Mouse (Mus musculus): Measurements from ENCODE around the gene Rnf121. TPM values are rescaled to one million over a fixed set of nuclear protein-coding genes. Genes with fewer than 3 reads are reported as not detected.
A peak's percentile ranks its signal among the peaks of the same experiment; 100 is the strongest.

The Rnf121 gene
- total RNA-seq (2021), result 10 to 100 TPM; 17.9 to 18.9 TPM
- long read RNA-seq, experiment 1, transcript Rnf121-202 (9 exons, 2,249 nt), result major isoform, 21 of 27 reads
- long read RNA-seq, experiment 1, partial matches to known transcripts, result 0 of 27 reads
- long read RNA-seq, experiment 1, other reads (novel, unspliced or antisense), result 4 of 27 reads
- long read RNA-seq, experiment 2, transcript Rnf121-202 (9 exons, 2,249 nt), result major isoform, 30 of 33 reads
- long read RNA-seq, experiment 2, partial matches to known transcripts, result 0 of 33 reads
- long read RNA-seq, experiment 2, other reads (novel, unspliced or antisense), result 0 of 33 reads

DNA sequence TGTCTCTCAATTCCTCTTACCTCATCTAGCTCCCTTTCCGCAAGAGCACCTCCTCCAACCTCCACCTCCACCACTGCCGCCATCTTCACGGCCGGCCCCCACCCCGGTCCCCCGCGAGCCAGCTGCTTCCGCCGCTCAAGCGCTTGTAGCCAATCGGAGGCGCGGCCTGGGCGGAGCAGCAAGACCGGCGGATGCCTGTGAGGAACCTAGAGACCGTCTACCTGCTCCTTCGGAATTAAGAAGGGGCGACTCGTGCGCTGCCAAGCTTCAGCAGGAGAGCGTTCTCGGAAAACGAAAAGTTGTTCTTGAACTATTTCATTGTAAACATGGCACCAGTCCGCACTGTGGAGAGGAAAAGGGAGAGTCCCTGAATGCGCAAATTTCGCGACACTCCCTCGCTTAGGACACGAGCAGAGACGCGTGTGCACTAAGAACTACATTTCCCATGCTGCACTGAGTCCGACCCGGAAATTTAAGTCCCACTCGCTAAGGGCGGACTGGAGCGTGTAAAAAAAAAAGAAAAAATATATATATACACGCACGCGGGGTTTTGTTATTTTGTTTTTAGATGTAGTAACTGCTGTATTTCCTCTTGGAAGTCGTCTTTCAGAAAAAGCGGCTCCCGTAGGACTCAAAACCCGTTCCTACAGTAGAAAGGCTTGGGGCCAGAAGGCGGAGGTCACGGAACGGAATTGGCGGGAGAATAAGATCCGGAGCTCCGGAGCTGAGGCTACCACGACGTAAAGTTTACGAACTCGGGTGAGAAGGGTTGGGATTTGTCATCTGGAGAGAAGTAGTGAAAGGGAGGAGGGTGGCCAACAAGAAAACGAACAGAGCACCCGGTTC is at the start of gene Rnf121, which contains the start of the genes Xndc1 and Xntrpc:
Rnf121 (minus strand) TSS at position 424 of the 846 bp plus-strand sequence.
Xndc1 (plus strand) TSS at position 466 of the 846 bp plus-strand sequence.
Xntrpc (plus strand) TSS at position 668 of the 846 bp plus-strand sequence.
- DNase-seq, result peak; percentile 94
- intact Hi-C loops (cut with DNase I; ENCODE audit: low total_unique reads), result no loop called here

DNA sequence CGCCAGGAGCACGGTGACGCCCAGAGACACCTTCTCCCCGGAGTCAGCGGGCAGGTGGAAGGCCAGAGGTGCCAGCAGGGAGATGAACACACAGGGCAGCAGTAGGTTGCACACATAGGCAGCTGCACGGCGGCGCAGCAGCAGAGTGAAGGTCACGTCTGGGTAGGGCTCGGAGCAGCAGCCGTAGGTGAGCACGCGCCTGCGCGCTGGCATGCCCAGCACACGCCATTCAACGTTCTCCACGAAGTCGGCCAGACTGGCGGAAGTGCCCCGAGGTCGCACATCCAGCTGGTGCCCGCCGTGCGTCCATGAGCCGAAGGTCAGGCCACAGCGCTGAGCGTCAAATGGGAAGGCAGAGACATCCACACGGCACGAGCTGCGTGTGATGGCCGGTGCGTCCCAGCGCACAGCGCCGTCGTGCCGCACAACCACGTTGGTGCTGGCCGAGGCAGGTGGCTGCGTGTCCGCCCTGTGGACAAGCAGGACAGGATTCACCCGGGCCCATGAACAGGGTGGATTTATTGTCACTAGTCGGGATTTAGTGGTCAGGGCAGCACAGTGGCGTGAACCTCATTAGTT is 48.0 kb upstream of the Rnf121 start:
- intact Hi-C loops (cut with DNase I; ENCODE audit: low total_unique reads), result no loop called here
- no peak for DNase-seq

DNA sequence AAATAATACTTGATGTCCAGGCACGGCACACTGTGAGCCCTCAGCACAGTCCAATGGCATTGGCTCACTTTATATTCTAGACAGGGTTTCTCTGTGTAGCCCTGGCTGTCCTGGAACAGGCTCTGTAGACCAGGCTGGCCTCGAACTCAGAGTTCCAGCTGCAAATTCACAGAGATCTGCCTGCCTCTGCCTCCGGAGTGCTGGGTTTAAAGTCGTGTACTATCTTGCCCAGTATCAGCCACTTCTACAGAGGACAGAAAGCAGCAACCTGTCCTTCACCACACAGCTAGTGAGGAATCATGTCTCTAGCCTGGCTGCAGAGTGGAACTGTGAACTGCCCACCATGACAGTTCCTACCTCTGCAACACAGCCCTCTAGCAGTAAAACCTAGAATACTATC is 44.5 kb upstream of the Rnf121 start:
- DNase-seq, result no peak
- intact Hi-C loops (cut with DNase I; ENCODE audit: low total_unique reads), result no loop called here

DNA sequence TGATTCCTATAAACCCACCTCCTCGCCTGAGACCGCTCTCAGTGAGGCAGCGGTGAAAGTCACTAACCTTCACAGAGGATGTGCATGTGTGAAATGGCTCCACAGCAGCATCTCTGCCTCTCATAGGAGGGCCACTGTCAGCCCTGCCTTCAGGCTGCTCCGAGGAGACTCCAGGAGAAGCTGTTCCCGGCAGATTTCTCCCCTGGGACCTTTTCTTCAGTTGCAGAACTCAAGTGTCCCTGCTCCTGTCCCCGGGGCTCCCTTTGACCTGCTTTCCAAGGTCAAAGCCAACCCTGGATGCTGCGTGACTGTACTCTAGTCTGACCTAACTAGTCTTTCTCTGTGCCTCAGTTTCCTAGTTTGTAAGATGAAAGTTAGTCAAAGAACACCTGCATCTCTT is 43.9 kb upstream of the Rnf121 start, which contains the start of gene Art5:
Art5 (minus strand) TSS at position 319 of the 400 bp plus-strand sequence.
- DNase-seq, result no peak
- intact Hi-C loops (cut with DNase I; ENCODE audit: low total_unique reads), result no loop called here

DNA sequence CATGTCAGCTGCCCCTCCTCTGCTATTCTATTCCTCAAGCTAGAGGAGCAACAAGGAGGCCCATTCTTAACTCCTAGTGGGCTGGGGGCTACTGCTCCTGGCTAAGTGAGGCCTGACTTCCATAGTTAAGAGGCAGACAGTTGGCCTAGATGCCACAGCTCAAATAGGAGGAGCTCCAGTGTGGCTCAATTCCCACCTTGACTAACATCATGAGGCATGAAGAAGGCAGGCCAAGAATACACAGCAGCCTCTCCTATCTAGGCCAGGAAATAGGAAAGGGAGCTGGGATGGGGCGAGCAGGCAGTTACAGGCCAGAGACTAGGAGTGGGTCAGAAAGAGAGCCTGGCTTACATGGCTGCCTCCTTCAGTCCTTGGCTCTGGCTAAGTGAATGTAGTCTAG is 42.9 kb upstream of the Rnf121 start:
- DNase-seq, result peak; percentile 20
- intact Hi-C loops (cut with DNase I; ENCODE audit: low total_unique reads), result no loop called here

DNA sequence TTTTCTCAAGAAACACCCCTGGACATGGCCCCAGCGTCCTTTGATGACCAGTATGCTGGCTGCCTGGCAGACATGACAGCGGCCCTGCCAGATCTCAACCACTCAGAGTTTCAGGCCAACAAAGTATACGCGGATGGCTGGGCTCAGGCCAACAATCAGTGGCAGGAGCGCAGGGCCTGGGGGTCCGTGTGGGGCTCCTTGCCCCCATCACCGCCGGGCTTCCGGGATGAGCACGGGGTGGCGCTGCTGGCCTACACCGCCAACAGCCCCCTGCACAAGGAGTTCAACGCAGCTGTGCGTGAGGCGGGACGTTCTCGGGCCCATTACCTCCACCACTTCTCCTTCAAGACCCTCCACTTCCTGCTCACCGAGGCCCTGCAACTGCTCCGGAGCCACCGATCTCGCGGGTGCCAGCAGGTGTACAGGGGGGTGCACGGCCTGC is 41.5 kb upstream of the Rnf121 start:
- intact Hi-C loops (cut with DNase I; ENCODE audit: low total_unique reads), result no loop called here

DNA sequence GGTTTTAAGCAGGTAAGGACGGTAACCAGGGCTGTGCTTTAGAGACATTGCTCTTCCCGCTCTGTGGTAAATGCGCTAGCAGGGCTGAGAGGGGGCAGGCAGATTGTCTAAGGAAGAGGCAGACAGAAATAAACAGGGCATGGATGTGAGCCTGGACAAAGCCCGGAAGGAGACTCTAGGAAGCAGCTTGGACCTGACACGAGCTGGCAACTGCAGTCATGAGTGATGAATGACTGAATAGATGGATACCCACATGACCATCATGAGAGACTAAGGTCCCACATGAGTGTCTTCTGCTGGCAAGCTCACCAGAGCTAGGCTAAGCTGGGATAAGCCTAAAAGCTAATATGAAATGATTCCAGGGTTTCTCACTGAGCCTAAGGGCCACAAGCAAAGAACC is 38.9 kb upstream of the Rnf121 start:
- no peak for DNase-seq
- intact Hi-C loops (cut with DNase I; ENCODE audit: low total_unique reads), result no loop called here

More for the DNA sequence above, 41.5 kb upstream of the Rnf121 start:
- DNase-seq, result peak; percentile 15

DNA sequence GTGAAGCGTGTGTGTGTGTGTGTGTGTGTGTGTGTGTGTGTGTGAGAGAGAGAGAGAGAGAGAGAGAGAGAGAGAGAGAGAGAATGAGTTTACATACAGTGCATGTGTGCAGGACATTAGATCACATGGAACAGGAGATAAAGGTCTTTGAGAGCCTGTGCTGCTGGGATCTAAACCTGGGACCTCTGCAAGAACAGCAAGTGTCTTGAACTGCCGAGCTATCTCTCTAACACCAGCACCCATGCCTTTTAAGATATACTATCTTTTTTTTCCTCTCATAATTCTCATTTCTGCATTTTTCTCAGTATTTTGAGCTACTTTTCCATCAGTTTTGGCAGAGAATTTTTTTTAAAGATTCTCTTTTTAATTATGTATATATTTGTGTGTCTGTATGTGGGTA is 38.3 kb upstream of the Rnf121 start:
- intact Hi-C loops (cut with DNase I; ENCODE audit: low total_unique reads), result no loop called here
- no peak for DNase-seq

DNA sequence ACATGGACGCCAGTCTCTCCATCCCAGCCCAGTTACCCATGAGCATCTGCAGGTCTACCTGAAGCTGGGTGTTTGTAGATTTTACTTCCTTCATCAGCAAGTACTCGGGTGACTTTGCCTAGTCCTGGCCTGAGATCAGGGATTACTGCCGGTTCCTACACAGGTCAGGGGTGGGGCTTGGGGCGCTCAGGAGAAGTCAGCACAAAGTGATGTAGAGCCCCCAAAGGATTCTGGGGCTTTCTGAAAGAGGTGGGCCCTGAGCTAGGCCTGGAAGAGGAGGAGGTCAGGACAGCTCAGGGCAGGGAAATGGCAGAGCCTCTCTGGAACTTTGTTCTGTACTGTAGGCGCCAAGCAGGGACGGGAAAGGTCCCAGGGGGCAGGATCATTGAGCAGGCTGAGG is 37.4 kb upstream of the Rnf121 start:
- peak; percentile 29 for DNase-seq
- intact Hi-C loops (cut with DNase I; ENCODE audit: low total_unique reads), result no loop called here

DNA sequence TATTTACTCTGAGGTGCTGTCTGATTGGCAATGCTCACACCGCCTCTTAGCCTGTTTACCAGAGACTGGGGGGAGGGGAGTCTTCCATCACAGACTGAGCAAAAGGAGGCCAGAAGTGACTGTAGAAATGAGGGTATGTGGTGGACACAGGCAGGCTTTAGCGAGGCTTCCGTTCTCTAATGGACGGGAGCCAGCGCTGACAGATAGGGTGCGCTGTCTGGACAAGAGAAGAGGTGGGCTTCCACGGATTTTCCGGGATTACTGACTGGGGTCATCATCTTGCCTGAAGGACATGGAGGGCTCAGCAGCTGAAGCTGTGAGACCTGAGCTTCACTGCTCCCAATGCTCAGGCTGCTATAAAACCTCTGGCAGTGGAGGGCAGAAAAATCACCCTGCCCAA is 37.0 kb upstream of the Rnf121 start:
- no peak for DNase-seq
- intact Hi-C loops (cut with DNase I; ENCODE audit: low total_unique reads), result no loop called here

DNA sequence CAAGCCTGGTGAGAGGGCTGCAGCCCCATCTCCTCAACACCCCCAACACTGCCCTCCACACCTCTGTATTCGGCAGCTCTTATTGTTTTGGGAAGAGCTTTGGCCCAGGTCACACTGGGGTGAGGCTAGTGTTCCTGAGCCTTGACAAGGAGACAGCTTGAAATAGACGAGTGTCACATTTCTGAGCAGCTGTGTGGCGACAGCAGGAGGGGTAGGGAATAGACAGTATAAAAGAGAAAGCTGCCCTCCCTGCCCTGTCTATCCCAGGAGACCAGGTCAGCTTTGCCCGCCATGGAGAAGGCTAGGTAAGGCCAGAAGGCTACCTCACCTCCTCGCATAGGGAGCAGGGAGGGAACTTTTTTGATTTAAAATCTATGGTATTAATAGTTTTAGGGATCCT is 36.2 kb upstream of the Rnf121 start, which contains the start of gene Art1:
Art1 (plus strand) TSS at position 257 of the 400 bp plus-strand sequence.
- DNase-seq, result peak; percentile 53

DNA sequence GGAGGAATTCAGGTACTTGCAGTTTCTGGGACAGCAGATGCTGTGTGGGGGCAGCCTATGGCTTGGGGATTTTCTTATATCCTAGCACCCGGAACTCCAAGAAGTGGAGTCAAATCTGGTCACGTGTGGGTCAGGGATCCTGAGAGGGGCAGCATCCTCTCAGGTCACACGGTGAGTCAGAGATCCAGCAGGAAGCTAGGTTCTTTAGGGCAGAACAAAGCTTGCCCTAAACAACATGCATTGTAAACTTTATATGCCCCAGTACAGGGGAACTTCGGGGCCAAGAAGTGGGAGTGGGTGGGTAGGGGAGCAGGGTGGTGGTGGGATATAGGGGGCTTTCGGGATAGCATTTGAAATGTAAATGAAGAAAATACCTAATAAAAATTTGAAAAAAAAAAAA is 35.6 kb upstream of the Rnf121 start:
- no peak for DNase-seq
- intact Hi-C loops (cut with DNase I; ENCODE audit: low total_unique reads), result no loop called here

More for the DNA sequence above, 36.2 kb upstream of the Rnf121 start, which contains the start of gene Art1:
- intact Hi-C loops (cut with DNase I; ENCODE audit: low total_unique reads), result no loop called here

DNA sequence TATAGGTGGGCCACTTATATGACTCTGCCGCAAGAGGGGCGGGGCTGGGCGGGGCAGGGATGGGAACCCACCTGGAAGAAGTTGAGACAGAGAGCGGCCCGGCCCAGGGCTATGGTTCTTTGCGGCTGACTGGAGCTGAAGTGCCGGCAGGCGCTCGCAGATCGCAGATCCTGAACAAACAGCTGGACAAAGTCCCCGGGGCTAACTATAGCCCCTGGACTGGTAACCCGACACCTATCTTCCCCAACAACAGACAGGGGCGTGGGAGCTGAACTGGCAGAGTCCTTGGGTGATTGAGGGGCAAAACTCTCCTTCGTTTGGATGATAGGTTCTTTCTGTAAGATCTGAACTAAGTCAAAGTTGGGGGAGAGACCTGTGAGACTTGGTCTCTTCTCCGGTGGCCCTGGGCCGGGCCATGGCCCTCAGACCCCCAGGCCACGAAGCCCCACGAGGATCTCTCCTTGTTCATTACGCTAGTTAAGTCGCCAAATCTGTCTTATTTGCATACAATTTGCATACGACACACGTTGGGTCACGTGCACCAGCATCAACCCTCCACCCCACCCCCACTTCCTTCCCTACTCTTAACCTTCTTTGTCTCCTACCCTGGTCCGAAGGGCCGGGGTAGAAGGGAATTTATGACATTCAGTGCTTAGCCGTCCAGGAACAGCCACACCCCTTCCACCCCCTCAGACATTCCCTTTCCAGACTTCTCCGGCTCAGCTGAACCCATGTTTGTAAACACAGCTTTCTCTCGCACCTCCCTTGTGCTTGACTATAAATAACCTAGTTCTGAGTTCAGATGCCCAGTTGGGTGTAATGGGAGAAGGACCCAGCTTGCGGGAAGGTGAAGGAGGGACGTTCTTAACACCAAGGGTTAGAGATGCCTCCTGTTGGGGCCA is 34.7 kb upstream of the Rnf121 start:
- intact Hi-C loops (cut with DNase I; ENCODE audit: low total_unique reads), result loop anchor here (5.0 kb wide), 1 partner anchor 1143 kb away; no protein-coding TSS in a partner anchor
- no peak for DNase-seq

DNA sequence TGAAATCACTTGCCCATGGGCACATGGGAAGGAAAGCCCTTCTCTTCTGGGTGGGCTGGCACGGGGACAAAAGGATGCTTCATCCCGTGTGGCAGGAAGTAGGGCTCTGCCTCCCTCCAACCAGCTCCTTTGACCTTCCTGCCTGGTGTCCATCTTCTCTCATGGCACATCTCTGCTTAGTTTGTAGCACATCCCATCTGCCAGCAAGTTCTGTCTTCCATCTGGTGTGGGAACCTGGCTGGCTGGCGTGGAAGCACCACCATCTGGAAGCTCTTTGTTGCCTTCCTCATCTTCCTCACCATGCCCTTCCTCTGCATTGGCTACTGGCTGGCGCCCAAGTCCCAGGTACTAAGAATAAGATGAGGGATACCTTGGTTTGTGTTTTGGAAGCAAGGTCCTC is 22.1 kb upstream of the Rnf121 start:
- intact Hi-C loops (cut with DNase I; ENCODE audit: low total_unique reads), result no loop called here
- no peak for DNase-seq

DNA sequence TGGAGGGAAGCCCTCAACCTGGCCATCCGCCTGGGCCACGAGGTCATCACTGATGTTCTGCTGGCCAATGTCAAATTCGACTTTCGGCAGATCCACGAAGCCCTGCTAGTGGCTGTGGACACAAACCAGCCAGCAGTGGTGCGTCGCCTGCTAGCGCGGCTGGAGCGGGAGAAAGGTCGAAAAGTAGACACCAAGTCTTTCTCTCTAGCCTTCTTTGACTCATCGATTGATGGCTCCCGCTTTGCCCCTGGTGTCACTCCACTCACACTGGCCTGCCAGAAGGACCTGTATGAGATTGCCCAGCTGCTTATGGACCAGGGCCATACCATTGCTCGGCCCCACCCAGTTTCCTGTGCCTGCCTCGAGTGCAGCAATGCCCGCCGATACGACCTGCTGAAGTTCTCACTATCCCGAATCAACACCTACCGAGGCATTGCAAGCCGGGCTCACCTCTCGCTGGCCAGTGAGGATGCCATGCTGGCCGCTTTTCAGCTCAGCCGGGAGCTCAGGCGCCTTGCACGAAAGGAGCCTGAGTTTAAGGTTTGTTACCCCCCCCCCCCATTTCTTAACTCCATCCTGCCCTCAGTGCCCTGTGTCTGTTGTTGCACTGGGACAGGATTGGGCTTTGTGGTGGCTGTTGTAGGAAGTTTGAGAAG is 18.9 kb upstream of the Rnf121 start:
- intact Hi-C loops (cut with DNase I; ENCODE audit: low total_unique reads), result no loop called here
- DNase-seq, result no peak

DNA sequence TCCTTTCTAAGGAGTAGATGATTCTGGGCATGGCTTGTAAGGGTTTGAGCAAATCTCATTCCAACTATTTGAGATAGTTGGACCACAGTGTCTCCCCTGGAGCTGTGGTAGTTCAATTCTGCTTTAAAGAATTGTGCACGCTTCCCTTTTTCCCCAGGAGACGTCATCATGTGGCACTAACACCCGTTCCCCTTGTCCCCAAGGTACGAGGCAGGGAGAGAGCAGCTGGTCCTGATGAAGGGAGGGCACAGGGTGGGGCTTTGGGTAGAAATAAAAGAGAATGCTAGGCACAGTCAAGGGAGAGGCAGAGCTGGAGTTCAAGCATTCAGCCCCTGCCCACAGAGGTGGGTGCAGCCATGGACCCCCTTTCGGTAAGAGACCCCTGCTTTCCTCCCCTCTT is 17.5 kb upstream of the Rnf121 start, which contains the start of gene Trpc2:
Trpc2 (plus strand) TSS at position 301 of the 400 bp plus-strand sequence.
- no peak for DNase-seq
- intact Hi-C loops (cut with DNase I; ENCODE audit: low total_unique reads), result no loop called here

DNA sequence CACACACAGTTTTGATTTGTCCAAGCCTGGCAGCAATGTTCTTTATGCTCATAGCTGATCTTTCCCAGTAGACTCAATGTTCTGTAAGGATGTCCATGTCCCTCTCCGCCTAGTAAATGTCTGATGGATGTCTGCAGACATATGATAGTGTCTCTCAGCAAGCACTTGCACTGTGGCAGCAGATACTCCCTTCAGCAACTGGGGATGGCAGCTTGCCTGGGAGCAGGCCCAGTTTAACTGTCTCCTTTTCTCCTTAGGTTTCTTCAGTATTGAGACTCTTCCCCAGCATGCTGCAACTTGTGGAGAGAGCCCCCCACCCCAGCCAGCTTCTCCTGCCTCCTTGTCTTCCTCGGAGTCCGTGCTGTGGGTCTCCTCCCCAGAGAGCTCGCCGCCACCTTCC is 16.5 kb upstream of the Rnf121 start:
- intact Hi-C loops (cut with DNase I; ENCODE audit: low total_unique reads), result no loop called here
- DNase-seq, result peak; percentile 38

DNA sequence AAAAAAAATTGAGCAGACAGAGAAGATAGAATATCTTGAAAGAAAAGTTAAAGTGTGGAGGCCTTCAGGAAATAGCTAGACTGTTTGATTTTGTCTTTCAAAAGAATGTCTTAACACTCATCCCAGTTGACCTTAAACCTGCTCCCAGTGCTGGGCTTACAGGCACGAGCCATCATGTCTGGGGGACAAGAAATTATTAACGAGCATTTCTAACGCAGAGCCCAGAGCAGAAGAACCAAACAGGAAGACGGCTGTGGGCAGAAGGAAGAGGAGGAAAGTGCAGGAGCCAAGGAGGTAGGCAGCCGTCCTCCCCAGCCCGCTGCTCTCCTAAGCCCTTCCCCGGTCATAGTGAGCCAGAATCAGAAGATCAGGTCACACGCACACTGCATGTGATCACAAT is 15.0 kb upstream of the Rnf121 start:
- intact Hi-C loops (cut with DNase I; ENCODE audit: low total_unique reads), result no loop called here

More for the DNA sequence above, 15.0 kb upstream of the Rnf121 start:
- no peak for DNase-seq

Data from gastrocnemius, postnatal 14 days (tissue).